Mouse (Mus musculus) MEL (cell line): ENCODE results near the gene Capn8. TPM values are rescaled to one million over a fixed set of nuclear protein-coding genes. Genes with fewer than 3 reads are reported as not detected.
A peak's percentile ranks its signal among the peaks of the same experiment; 100 is the strongest.

Source experiments
- DNase-seq: peaks from one replicate; pipeline ENCODE4 v3.0.0; 2011; ENCODE audit warnings: low read depth, low spot score
- H3K27ac ChIP-seq: 2 replicates; pipeline ENCODE4 v1.5.1; 2012; ENCODE audit warnings: low read depth, mild to moderate bottlenecking, control low read depth, low read length, moderate library complexity; ENCODE audit not compliant: control insufficient read depth
- H3K27me3 ChIP-seq, 2 experiments: fragments of 150-350 bp in 1 of 2; sonication (generic) in 1 of 2; 2 replicates each; pipeline ENCODE4 v1.6.1; 2012; ENCODE audit warnings: low read length in 2 of 2, mild to moderate bottlenecking in 2 of 2, improper control_type of control experiment in 1 of 2, moderate library complexity in 1 of 2; ENCODE audit not compliant: insufficient read depth in 2 of 2, control insufficient read depth in 1 of 2
- H3K36me3 ChIP-seq, 2 experiments: 2 replicates each; pipeline ENCODE4 v1.6.1; 2012 to 2014; ENCODE audit warnings: low read length in 2 of 2, improper control_type of control experiment in 1 of 2, inconsistent platforms in 1 of 2, mild to moderate bottlenecking in 1 of 2; ENCODE audit not compliant: insufficient read depth in 2 of 2, control insufficient read depth in 1 of 2
- H3K4me1 ChIP-seq, 2 experiments: fragments of 150-350 bp in 1 of 2; sonication (generic) in 1 of 2; 2 replicates each; pipeline ENCODE4 v1.6.1; 2012; ENCODE audit warnings: low read length in 2 of 2, improper control_type of control experiment in 1 of 2, mild to moderate bottlenecking in 1 of 2; ENCODE audit not compliant: insufficient read depth in 2 of 2, control insufficient read depth in 1 of 2
- H3K4me3 ChIP-seq, 2 experiments: fragments of 150-350 bp in 1 of 2; sonication (generic) in 1 of 2; 2 replicates each; pipeline ENCODE4 v1.5.1; 2012; ENCODE audit warnings: low read depth in 2 of 2, low read length in 2 of 2, mild to moderate bottlenecking in 2 of 2, moderate library complexity in 2 of 2, control low read depth in 1 of 2, improper control_type of control experiment in 1 of 2; ENCODE audit not compliant: control insufficient read depth in 1 of 2, insufficient read depth in 1 of 2
- H3K79me2 ChIP-seq: 2 replicates; pipeline ENCODE4 v1.6.1; 2012; ENCODE audit warnings: mild to moderate bottlenecking, low read length, moderate library complexity; ENCODE audit not compliant: control insufficient read depth, poor library complexity, insufficient read depth
- H3K9ac ChIP-seq: 2 replicates; pipeline ENCODE4 v1.6.1; 2012; ENCODE audit warnings: low read depth, mild to moderate bottlenecking, control low read depth, low read length, moderate library complexity; ENCODE audit not compliant: control insufficient read depth, poor library complexity, severe bottlenecking
- H3K9me3 ChIP-seq: fragments of 150-350 bp; sonication (generic); replicated peaks from 2 replicates; pipeline ENCODE4 v1.6.1; 2012; ENCODE audit warnings: mild to moderate bottlenecking, low read length, improper control_type of control experiment, moderate library complexity; ENCODE audit not compliant: insufficient read depth
- CHD2 ChIP-seq: IDR thresholded peaks from 2 replicates; pipeline ENCODE4 v1.6.1; 2011; ENCODE audit warnings: low read length, improper control_type of control experiment
- E2F4 ChIP-seq: IDR thresholded peaks from 2 replicates; pipeline ENCODE4 v1.6.1; 2011; ENCODE audit warnings: low read depth, low read length, improper control_type of control experiment, borderline replicate concordance
- ELF1 ChIP-seq: IDR thresholded peaks from 2 replicates; pipeline ENCODE4 v1.6.1; 2014; ENCODE audit warnings: low read depth, mild to moderate bottlenecking, inconsistent platforms, low read length, improper control_type of control experiment, moderate library complexity
- GABPA ChIP-seq: IDR thresholded peaks from 2 replicates; pipeline ENCODE4 v1.6.1; 2012; ENCODE audit warnings: low read depth, mild to moderate bottlenecking, inconsistent platforms, low read length, improper control_type of control experiment, moderate library complexity
- GATA1 ChIP-seq: IDR thresholded peaks from 2 replicates; pipeline ENCODE4 v1.6.1; 2011; ENCODE audit warnings: low read depth, low read length, improper control_type of control experiment
- HCFC1 ChIP-seq: IDR thresholded peaks from 2 replicates; pipeline ENCODE4 v1.6.1; 2012; ENCODE audit warnings: low read depth, mild to moderate bottlenecking, inconsistent platforms, low read length, improper control_type of control experiment, moderate library complexity
- MAFK ChIP-seq: IDR thresholded peaks from 2 replicates; pipeline ENCODE4 v1.6.1; 2011; ENCODE audit warnings: low read depth, mild to moderate bottlenecking, low read length, improper control_type of control experiment, borderline replicate concordance
- MEF2A ChIP-seq: IDR thresholded peaks from 2 replicates; pipeline ENCODE4 v1.6.1; 2014; ENCODE audit warnings: low read depth, mild to moderate bottlenecking, inconsistent platforms, low read length, improper control_type of control experiment; ENCODE audit not compliant: poor library complexity, insufficient replicate concordance, severe bottlenecking; ENCODE audit errors: extremely low read depth
- MYB ChIP-seq: IDR thresholded peaks from 2 replicates; pipeline ENCODE4 v1.6.1; 2011; ENCODE audit warnings: mild to moderate bottlenecking, low read depth, low read length, improper control_type of control experiment
- MYC ChIP-seq: IDR thresholded peaks from 2 replicates; pipeline ENCODE4 v1.6.1; 2011; ENCODE audit warnings: low read depth, mild to moderate bottlenecking, low read length, improper control_type of control experiment, moderate library complexity
- NRF1 ChIP-seq: IDR thresholded peaks from 2 replicates; pipeline ENCODE4 v1.6.1; 2014; ENCODE audit warnings: low read depth, mild to moderate bottlenecking, inconsistent platforms, low read length, improper control_type of control experiment, moderate library complexity; ENCODE audit not compliant: poor library complexity, insufficient read depth, severe bottlenecking
- TBP ChIP-seq: IDR thresholded peaks from 2 replicates; pipeline ENCODE4 v1.8.0; 2011; ENCODE audit warnings: low read depth, low read length, improper control_type of control experiment
- USF1 ChIP-seq: IDR thresholded peaks from 2 replicates; pipeline ENCODE4 v1.6.1; 2014; ENCODE audit warnings: low read depth, mild to moderate bottlenecking, inconsistent platforms, low read length, improper control_type of control experiment, moderate library complexity
- ZNF384 ChIP-seq: IDR thresholded peaks from 2 replicates; pipeline ENCODE4 v1.6.1; 2012; ENCODE audit warnings: low read depth, mild to moderate bottlenecking, inconsistent platforms, low read length, improper control_type of control experiment
- polyA plus RNA-seq, 2 experiments: library from polyadenylated mRNA; stranded (reverse) in 1 of 2; unstranded in 1 of 2; fragments of >175 nt in 1 of 2; fragments of >200 nt in 1 of 2; gene quantifications; 2 replicates each; pipeline versions ENCODE4 v1.2.1 to v1.2.4; 2012; ENCODE audit warnings: low replicate concordance in 2 of 2, low read depth in 1 of 2; ENCODE audit not compliant: insufficient read length in 2 of 2, insufficient read depth in 1 of 2, missing spikeins in 1 of 2
- total RNA-seq: library from RNA; depleted of rRNA; stranded (reverse); fragments of 300-350 nt; gene quantifications from 2 replicates; pipeline ENCODE4 v1.2.3, GENCODE M21; 2012; rRNA removed

The Capn8 gene
- total and polyA plus RNA-seq, 3 experiments: not detected

DNA sequence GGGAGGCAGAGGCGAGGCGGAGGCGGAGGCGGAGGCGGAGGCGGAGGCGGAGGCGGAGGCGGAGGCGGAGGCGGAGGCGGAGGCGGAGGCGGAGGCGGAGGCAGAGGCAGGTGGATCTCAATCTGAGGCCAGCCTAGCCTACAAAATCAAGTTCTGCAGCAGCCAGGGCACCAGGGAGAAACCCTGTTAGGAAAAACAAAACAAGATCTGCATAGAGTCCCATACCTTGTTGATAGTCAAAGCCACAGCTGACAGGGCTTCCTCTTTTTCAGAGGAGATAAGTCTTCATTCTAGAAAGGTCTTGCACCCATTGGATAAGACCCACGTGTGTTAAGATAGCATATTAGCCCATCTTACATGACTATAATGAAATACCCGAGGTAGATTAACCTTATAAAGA, 113.3 kb downstream of the Capn8 start:
- no peaks in the 10 kb centered on the region for H3K36me3 ChIP-seq
- peak; percentile 4 for DNase-seq
- H3K9ac ChIP-seq: no peak overlapping the region
- no peaks in the 10 kb centered on the region; a peak in 1 of 4 replicates for H3K27me3 ChIP-seq
- no peak overlapping the region for H3K27ac ChIP-seq
- TF ChIP-seq ELF1 (no peak), MAFK (no peak), ZNF384 (no peak), MYC (no peak), HCFC1 (no peak), GATA1 (no peak), MEF2A (no peak), CHD2 (no peak), TBP (no peak), USF1 (no peak), E2F4 (no peak), GABPA (no peak)
- no peaks in the 10 kb centered on the region for H3K4me1 ChIP-seq
- H3K79me2 ChIP-seq: no peaks in the 10 kb centered on the region
- H3K4me3 ChIP-seq: no peak overlapping the region
- no peaks in the 10 kb centered on the region for H3K9me3 ChIP-seq

DNA sequence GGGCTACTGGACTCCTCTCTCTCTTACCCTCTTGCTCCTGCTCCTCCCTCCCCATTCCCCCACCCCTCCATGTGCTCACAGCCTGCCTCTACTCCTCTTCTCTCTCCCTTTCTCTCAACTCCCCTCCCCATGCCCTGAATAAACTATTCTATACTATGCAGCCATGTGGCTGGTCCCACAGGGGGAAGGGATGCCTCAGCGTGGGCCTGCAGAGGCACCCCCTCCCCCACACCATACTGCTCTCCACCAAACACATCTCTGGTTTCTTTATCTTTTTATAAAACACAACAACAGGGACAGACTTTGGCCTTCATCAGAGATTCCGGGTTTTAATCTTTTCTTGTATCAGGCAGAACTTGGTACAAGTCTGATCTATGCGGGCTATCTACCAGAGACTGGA, 114.4 kb downstream of the Capn8 start:
- no peak overlapping the region for H3K27ac ChIP-seq
- no peaks in the 10 kb centered on the region; a peak in 1 of 4 replicates for H3K27me3 ChIP-seq
- no peak for DNase-seq
- H3K9me3 ChIP-seq: no peaks in the 10 kb centered on the region
- H3K4me1 ChIP-seq: no peaks in the 10 kb centered on the region
- no peak overlapping the region for H3K4me3 ChIP-seq
- no peaks in the 10 kb centered on the region for H3K36me3 ChIP-seq
- TF ChIP-seq NRF1 (no peak), MYC (no peak), GABPA (no peak)
- H3K9ac ChIP-seq: no peak overlapping the region
- no peaks in the 10 kb centered on the region for H3K79me2 ChIP-seq

DNA sequence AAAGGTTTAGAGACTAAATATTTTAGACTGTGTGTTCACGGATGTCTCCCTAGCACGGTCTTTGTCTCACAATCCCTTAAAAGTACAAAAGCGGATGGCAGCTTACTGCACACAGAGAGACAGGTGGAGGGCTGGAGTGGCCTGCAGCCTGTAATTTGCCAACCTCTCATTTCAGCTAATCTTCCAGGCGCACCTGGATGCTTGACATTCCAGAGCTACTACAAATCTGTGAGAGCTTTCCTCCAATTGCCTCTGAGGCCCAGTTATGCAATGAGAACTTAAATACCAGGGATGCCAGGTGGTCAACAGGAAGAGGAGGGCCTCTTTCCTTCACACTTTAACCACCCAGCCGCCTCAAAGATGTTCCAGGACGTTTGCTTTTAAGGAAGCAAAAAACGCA, 114.8 kb downstream of the Capn8 start:
- no peak overlapping the region for H3K27ac ChIP-seq
- H3K4me1 ChIP-seq: no peaks in the 10 kb centered on the region
- no peak overlapping the region for H3K9ac ChIP-seq
- H3K4me3 ChIP-seq: no peak overlapping the region
- no peaks in the 10 kb centered on the region; a peak in 1 of 4 replicates for H3K27me3 ChIP-seq
- no peaks in the 10 kb centered on the region for H3K36me3 ChIP-seq
- H3K79me2 ChIP-seq: no peaks in the 10 kb centered on the region
- DNase-seq: no peak
- no peaks in the 10 kb centered on the region for H3K9me3 ChIP-seq
- no peak for TF ChIP-seq MYB

Other genes with a start within 250 kb of the Capn8 start
- gene Fbxo28, start 223.4 kb upstream of the Capn8 start, total RNA-seq: 13.3 and 16.3 TPM in 2 replicates
- gene Fbxo28, start 223.4 kb upstream of the Capn8 start, polyA plus RNA-seq: 10 to 100 TPM; 17.2 to 72.5 TPM
- 2.6 and 3.2 TPM in 2 replicates for gene Trp53bp2, start 155.8 kb upstream of the Capn8 start, total RNA-seq
- 10 to 100 TPM in 1 of 2 experiments, not detected in 1; 15.1 TPM for gene Trp53bp2, start 155.8 kb upstream of the Capn8 start, polyA plus RNA-seq
- gene Capn2, start 47.4 kb upstream of the Capn8 start, total RNA-seq: 10.6 and 13.6 TPM in 2 replicates
- 10 to 100 TPM in 1 of 2 experiments, not detected in 1; 19.3 TPM for gene Capn2, start 47.4 kb upstream of the Capn8 start, polyA plus RNA-seq
- gene Ccdc185, start 184.2 kb downstream of the Capn8 start, total RNA-seq: not detected in 2 replicates
- not detected for gene Ccdc185, start 184.2 kb downstream of the Capn8 start, polyA plus RNA-seq
- gene Susd4, start 198.9 kb downstream of the Capn8 start, total RNA-seq: not detected in 2 replicates
- gene Susd4, start 198.9 kb downstream of the Capn8 start, polyA plus RNA-seq: not detected